Mouse (Mus musculus) small intestine, adult 2 months (tissue): ENCODE measurements at regions not wholly inside any gene's neighbourhood (a gene's known extent, or its start where the extent isn't known, plus 50 kb on each side); places are given as distances from the start of the nearest gene placed in this dataset.

Experiments
- H3K27ac ChIP-seq: fragments of 200-500 bp; 2 replicates; pipeline ENCODE4 v1.5.1; 2012; ENCODE audit warnings: low read depth, low read length, control low read depth, inconsistent platforms; ENCODE audit not compliant: insufficient read depth
- H3K27me3 ChIP-seq: fragments of 200-500 bp; 2 replicates; pipeline ENCODE4 v1.6.1; 2012; ENCODE audit warnings: mild to moderate bottlenecking, moderate library complexity, low read length, inconsistent platforms; ENCODE audit not compliant: control insufficient read depth, insufficient read depth
- H3K36me3 ChIP-seq: fragments of 200-500 bp; 2 replicates; pipeline ENCODE4 v1.6.1; 2012; ENCODE audit warnings: mild to moderate bottlenecking, low read length, control low read depth, inconsistent platforms; ENCODE audit not compliant: control insufficient read depth, insufficient read depth
- H3K4me1 ChIP-seq: fragments of 200-500 bp; 2 replicates; pipeline ENCODE4 v1.6.1; 2012; ENCODE audit warnings: low read length, inconsistent platforms, mixed read lengths; ENCODE audit not compliant: control insufficient read depth, insufficient read depth, insufficient read length
- H3K4me3 ChIP-seq: fragments of 200-500 bp; 2 replicates; pipeline ENCODE4 v1.5.1; 2012; ENCODE audit warnings: low read depth, mild to moderate bottlenecking, control low read depth, inconsistent platforms, low read length, moderate library complexity
- CTCF ChIP-seq: fragments of 200-500 bp; IDR thresholded peaks from 2 replicates; pipeline ENCODE4 v1.5.1; 2012; ENCODE audit warnings: low read depth, mild to moderate bottlenecking, control low read depth, inconsistent platforms, low read length, moderate library complexity, mixed read lengths; ENCODE audit not compliant: insufficient replicate concordance, insufficient read length; ENCODE audit errors: extremely low read depth
- POLR2A ChIP-seq: fragments of 200-500 bp; IDR thresholded peaks from 2 replicates; pipeline ENCODE4 v1.6.1; 2012; ENCODE audit warnings: low read depth, mild to moderate bottlenecking, control low read depth, inconsistent platforms, low read length, moderate library complexity
- WGBS: fragments of 180-500 bp; shearing (Covaris S2); methylation state at CpG from one replicate; pipeline ENCODE4 v1.1.7; 2018; 5-methylcytosine and 5-hydroxymethylcytosine counted together

DNA sequence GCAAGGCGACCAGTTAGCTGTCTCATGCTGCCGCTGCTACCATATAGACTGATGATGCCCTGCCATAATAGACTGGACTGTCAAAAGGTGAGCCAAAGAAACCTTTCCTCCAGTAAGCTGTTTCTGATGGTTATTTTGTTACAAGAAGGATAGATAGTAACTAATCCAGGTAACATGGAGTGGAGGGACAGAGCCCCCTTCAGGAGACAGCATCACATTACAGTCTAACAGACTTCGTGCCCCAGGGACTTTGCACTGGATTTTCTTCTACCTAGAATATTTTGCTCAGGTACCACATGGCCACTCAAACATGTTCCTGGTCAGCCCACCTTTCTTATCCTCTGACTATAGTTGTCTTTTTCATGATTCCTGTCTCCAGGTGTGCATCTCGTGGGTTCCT lies 398.9 kb upstream of the Kazn start:
- H3K36me3 ChIP-seq = no peaks in the 10 kb centered on the region
- 90% methylated on average over 4 of the region's 4 CpGs for WGBS
- no peak overlapping the region for H3K27ac ChIP-seq
- TF ChIP-seq POLR2A (no peak), CTCF (no peak)
- H3K4me1 ChIP-seq = no peaks in the 10 kb centered on the region
- no peaks in the 10 kb centered on the region for H3K27me3 ChIP-seq
- no peak overlapping the region for H3K4me3 ChIP-seq

DNA sequence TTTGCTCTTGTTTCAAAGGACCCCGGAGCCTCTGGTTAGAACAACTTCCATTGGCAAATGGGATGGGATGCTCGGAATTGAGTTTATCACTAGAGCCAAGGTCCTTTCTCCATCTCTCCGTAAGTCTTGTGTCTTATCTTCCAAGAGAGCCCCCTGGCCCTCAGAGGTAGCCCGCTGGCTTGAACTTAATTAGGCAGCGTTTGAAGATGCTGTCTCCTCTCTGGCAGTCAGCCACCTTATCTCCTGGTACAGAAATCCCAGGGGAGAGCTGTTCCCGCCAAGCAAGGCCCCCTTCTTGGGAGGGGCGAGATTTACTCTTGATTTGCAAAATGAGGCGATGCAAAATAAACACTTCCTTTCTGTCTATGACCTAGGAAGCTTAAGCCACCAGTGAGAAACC lies 395.2 kb upstream of the Kazn start:
- Histone ChIP-seq H3K36me3 (no peaks in the 10 kb centered on the region), H3K27me3 (no peaks in the 10 kb centered on the region), H3K27ac (no peak overlapping the region), H3K4me1 (no peaks in the 10 kb centered on the region), H3K4me3 (no peak overlapping the region)
- 50% methylated on average over 8 of the region's 8 CpGs for WGBS
- no peak for TF ChIP-seq CTCF
- TF ChIP-seq POLR2A = no peak

DNA sequence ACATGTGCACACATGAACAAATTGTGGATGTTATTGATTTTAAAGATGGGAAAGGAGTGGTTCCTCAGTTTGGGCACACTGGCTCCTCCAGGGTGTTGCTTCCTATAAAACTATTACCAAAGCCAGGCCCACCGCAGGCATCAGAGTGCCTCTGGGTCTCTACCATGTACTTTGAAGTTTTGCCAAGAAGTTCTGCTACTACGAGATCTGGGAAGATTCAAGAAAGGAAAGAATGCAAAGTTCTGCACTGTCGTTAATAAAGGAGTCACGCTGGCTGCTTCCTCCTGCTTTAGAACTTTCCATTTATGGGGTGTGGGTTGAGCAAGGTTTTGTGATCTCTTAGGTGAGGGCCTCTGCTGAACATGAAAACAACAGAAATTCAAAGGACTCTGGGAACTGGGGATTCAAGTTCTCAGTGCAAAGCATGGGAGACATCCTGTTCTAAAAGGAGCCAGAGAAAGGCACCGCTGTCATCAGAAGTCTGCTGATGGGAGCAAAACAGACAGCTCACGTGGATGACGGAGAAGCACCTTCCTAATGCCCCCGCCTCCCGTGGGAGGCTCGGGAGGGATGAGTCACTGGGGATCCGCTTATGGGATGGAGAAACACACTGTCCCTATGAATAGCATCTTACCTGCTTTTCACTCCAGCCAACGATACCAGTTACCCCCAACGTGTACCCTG lies 394.6 kb upstream of the Kazn start:
- WGBS = 70% methylated on average over 13 of the region's 13 CpGs
- H3K4me1 ChIP-seq = no peaks in the 10 kb centered on the region
- no peaks in the 10 kb centered on the region for H3K36me3 ChIP-seq
- no peaks in the 10 kb centered on the region for H3K27me3 ChIP-seq
- no peak overlapping the region for H3K27ac ChIP-seq
- TF ChIP-seq CTCF (no peak), POLR2A (no peak)
- H3K4me3 ChIP-seq = no peak overlapping the region

DNA sequence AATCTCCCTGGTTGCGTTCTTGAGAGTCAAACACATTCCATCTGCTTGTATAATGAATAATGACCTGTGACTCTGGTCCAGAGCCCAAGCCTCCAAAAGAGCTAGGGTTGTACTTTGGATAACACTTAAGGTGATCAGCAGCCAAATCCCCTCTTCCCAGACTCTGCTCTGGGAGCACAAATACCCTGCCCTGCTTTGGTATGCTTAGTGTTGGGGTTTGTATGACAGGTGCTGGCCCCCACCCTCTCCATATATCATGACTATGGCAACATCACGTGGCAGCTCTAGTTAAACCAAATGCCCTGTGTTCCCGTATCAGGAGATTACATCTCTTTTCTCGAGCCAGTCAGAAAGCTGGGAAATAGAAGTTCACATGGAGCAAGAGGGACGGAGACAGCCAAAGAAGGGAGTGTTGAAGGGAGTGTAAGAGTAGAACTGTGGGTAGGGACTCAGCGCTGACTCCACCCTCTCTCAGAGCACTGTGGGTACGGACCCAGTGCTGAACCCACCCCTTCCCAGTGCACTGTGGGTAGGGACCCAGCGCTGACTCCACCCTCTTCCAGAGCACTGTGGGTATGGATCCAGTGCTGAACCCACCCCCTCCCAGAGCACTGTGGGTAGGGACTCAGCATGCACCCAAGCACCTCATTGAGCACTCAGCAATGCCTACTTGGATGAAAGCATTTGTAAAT lies 387.4 kb upstream of the Kazn start:
- Histone ChIP-seq H3K27ac (no peak overlapping the region), H3K27me3 (no peaks in the 10 kb centered on the region), H3K4me3 (no peak overlapping the region), H3K36me3 (no peaks in the 10 kb centered on the region), H3K4me1 (no peaks in the 10 kb centered on the region)
- TF ChIP-seq CTCF (no peak), POLR2A (no peak)
- 65% methylated on average over 8 of the region's 8 CpGs for WGBS

DNA sequence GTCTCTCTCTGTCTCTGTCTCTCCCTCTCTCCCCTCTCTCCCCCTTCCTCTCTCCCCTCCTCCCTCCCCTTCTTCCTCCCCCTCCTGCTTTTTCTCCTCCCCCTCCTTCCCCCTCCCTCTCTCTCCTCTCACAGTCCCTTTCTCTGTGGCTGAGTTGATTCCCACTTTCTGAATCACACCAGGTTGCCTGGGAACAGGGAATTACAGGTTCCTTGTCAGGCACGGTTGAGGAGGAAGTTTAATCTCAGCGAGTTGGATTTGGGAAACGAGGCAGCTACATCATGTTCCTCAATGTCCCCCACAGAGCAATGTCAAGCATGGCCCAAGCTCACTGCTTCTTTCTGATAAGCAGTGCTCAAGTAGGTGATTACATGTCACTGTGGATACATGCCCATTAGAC lies 386.3 kb upstream of the Kazn start:
- WGBS = 35% methylated on average over 3 of the region's 3 CpGs
- H3K27ac ChIP-seq = no peak overlapping the region
- no peak overlapping the region for H3K4me3 ChIP-seq
- no peaks in the 10 kb centered on the region for H3K27me3 ChIP-seq
- H3K36me3 ChIP-seq = no peaks in the 10 kb centered on the region
- TF ChIP-seq POLR2A (no peak), CTCF (no peak)
- H3K4me1 ChIP-seq = no peaks in the 10 kb centered on the region

DNA sequence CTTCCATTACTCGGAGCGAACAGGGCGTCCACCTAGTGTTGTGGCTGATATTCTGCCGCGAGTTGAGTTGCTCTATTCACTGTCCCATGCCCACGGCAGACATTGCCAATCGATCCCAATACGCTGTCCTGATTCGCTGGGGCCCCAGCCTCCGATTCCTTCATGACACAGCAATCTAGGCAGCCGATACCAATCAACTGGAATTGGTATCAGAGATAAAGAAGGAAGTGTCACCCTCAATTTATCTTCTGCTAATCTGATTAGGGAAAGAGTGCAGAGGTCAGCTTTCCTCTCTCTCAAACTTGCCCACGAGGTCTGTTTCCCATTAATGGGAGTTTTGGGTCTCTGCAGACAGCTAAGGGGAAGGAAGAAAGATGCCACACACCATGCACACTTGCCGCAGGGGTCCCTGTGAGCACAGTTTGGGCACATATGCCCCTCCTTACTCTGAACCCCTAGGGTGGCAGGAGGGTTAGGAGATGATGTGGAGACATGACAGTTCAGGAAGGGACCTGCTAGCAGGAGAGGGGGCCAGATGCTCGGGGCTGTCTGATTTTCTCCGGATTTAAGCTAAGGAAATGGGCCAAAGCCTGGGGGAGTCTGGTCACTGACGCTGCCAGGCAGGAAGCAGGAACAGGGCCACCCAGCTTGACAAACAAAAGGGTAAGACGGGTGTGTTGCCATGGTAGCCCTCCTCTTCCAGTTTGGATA lies 383.1 kb upstream of the Kazn start:
- TF ChIP-seq CTCF (no peak), POLR2A (no peak)
- WGBS = 58% methylated on average over 17 of the region's 17 CpGs
- H3K4me3 ChIP-seq = no peak overlapping the region
- no peaks in the 10 kb centered on the region for H3K36me3 ChIP-seq
- no peak overlapping the region for H3K27ac ChIP-seq
- no peaks in the 10 kb centered on the region for H3K4me1 ChIP-seq
- H3K27me3 ChIP-seq = no peaks in the 10 kb centered on the region

DNA sequence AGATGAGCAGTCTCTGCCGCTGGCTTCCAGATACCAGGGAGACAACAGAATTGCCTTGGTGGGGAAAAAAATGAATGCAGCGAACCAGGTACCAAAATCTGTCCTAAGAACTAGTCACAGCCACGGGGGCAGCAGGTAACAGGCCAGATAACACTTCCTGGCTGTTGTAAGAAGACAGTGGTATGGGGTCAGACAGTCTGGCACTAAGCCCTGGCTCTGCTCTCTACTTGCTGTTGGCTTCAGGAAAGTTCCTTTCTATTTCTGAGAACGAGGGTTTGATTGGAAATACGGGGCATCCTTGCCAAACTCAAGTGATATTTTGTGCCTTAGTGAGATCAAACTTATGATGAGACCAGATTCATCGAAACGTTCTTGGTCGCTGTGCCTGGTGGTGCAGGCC lies 380.2 kb upstream of the Kazn start:
- no peaks in the 10 kb centered on the region for H3K36me3 ChIP-seq
- WGBS = 63% methylated on average over 8 of the region's 8 CpGs
- H3K4me3 ChIP-seq = no peak overlapping the region
- H3K27ac ChIP-seq = no peak overlapping the region
- no peaks in the 10 kb centered on the region for H3K27me3 ChIP-seq
- H3K4me1 ChIP-seq = no peaks in the 10 kb centered on the region
- no peak for TF ChIP-seq POLR2A
- no peak for TF ChIP-seq CTCF
